Mouse (Mus musculus): ENCODE data around the gene Fbxo2. TPM values are rescaled to one million over a fixed set of nuclear protein-coding genes. Genes with fewer than 3 reads are reported as not detected.

Fbxo2 gene
- polyA plus RNA-seq, 1 experiment from 2014 or later, result 0.55 TPM

DNA sequence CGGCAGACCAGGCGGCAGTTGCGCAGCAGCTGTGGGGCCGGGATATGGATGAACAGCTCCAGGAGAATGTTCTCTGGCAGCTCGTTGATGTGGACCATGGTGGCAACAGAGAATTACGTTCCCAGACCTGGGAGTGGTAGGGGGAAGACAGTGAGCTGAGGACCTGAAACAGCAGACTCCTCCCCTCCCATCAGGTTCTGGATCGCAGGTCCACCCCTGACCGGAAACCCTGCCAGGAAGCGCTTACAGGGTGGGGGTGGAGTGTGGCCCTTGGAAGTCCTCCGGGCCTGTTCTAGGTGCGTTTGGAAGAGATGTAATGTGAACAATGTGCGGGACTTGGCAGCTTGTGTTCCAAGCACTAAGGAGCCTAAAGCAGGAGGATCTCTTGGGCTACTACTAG is 10.9 kb upstream of the Fbxo2 start:
- H3K36me3 ChIP-seq (ENCODE audit: control insufficient read depth, insufficient read depth, low read length), result peaks cover 12% of the 10 kb centered on the region
- 74% methylated on average over 12 of the region's 12 CpGs for WGBS
- TF ChIP-seq EP300 (optimal IDR thresholded peaks at IDR 0.05), result no peak
- TF ChIP-seq CTCF (IDR thresholded peaks at IDR 0.05; ENCODE audit: low read depth), result no peak
- DNase-seq (ENCODE audit: low spot score), result no peak
- H3K27ac ChIP-seq (replicated peaks), result no peak overlapping the region
- H3K4me3 ChIP-seq (ENCODE audit: low read depth, low read length), result no peak overlapping the region
- no peak overlapping the region for H3K9ac ChIP-seq (ENCODE audit: low read length)
- no peaks in the 10 kb centered on the region for H3K27me3 ChIP-seq (ENCODE audit: control insufficient read depth, insufficient read depth, low read length)
- H3K4me2 ChIP-seq (replicated peaks; ENCODE audit: low read depth), result no peak overlapping the region
- no peak for ATAC-seq (ENCODE audit: low FRiP score, low TSS enrichment)
- no peaks in the 10 kb centered on the region for H3K4me1 ChIP-seq (replicated peaks; ENCODE audit: control insufficient read depth, insufficient read depth)
- H3K9me3 ChIP-seq (ENCODE audit: control insufficient read depth, low read length), result no peaks in the 10 kb centered on the region

GRCm38 (mm10) chr4:148150242-148150641 is 10.2 kb upstream of the Fbxo2 start:
- Histone ChIP-seq H3K4me1 (replicated peaks; ENCODE audit: control insufficient read depth, insufficient read depth) (no peaks in the 10 kb centered on the region), H3K27ac (replicated peaks) (no peak overlapping the region)
- DNase-seq (ENCODE audit: low spot score), result no peak

DNA sequence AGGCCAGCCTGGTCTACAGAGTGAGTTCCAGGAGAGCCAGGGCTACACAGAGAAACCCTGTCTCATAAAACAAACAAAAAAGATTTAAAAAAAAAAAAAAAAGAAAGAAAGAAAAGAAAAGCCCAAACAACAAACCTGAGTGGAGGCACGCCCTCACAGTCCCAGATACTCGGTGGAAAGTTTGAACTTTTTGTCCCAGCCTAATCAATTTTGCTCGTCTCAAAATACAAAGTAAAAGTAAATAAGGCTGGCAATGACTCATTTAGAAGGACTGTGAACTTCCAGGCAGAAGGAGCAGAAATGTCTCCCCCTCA is 9.5 kb upstream of the Fbxo2 start:
- Histone ChIP-seq H3K36me3 (ENCODE audit: control insufficient read depth, insufficient read depth, low read length) (peaks cover 9% of the 10 kb centered on the region), H3K4me1 (replicated peaks; ENCODE audit: control insufficient read depth, insufficient read depth) (no peaks in the 10 kb centered on the region), H3K9me3 (ENCODE audit: control insufficient read depth, low read length) (no peaks in the 10 kb centered on the region), H3K9ac (ENCODE audit: low read length) (peak overlapping the region; percentile 72), H3K4me3 (ENCODE audit: low read depth, low read length) (peak overlapping the region; percentile 71), H3K27me3 (ENCODE audit: control insufficient read depth, insufficient read depth, low read length) (no peaks in the 10 kb centered on the region), H3K4me2 (replicated peaks; ENCODE audit: low read depth) (peak overlapping the region; percentile 94), H3K27ac (replicated peaks) (no peak overlapping the region)
- WGBS, result 20% methylated on average over 3 of the region's 3 CpGs
- no peak for TF ChIP-seq CTCF (IDR thresholded peaks at IDR 0.05; ENCODE audit: low read depth)
- no peak for TF ChIP-seq EP300 (optimal IDR thresholded peaks at IDR 0.05)
- DNase-seq (ENCODE audit: low spot score), result no peak
- ATAC-seq (ENCODE audit: low FRiP score, low TSS enrichment), result no peak; the same call in 1 of the 2 replicates

More at GRCm38 (mm10) chr4:148150242-148150641, 10.2 kb upstream of the Fbxo2 start:
- Histone ChIP-seq H3K9ac (ENCODE audit: low read length) (no peak overlapping the region), H3K36me3 (ENCODE audit: control insufficient read depth, insufficient read depth, low read length) (peaks cover 12% of the 10 kb centered on the region), H3K4me3 (ENCODE audit: low read depth, low read length) (no peak overlapping the region), H3K27me3 (ENCODE audit: control insufficient read depth, insufficient read depth, low read length) (no peaks in the 10 kb centered on the region), H3K4me2 (replicated peaks; ENCODE audit: low read depth) (no peak overlapping the region), H3K9me3 (ENCODE audit: control insufficient read depth, low read length) (no peaks in the 10 kb centered on the region)
- TF ChIP-seq CTCF (IDR thresholded peaks at IDR 0.05; ENCODE audit: low read depth) (no peak), EP300 (optimal IDR thresholded peaks at IDR 0.05) (no peak)
- no peak for ATAC-seq (ENCODE audit: low FRiP score, low TSS enrichment)
- WGBS, result 62% methylated on average over 7 of the region's 7 CpGs

DNA sequence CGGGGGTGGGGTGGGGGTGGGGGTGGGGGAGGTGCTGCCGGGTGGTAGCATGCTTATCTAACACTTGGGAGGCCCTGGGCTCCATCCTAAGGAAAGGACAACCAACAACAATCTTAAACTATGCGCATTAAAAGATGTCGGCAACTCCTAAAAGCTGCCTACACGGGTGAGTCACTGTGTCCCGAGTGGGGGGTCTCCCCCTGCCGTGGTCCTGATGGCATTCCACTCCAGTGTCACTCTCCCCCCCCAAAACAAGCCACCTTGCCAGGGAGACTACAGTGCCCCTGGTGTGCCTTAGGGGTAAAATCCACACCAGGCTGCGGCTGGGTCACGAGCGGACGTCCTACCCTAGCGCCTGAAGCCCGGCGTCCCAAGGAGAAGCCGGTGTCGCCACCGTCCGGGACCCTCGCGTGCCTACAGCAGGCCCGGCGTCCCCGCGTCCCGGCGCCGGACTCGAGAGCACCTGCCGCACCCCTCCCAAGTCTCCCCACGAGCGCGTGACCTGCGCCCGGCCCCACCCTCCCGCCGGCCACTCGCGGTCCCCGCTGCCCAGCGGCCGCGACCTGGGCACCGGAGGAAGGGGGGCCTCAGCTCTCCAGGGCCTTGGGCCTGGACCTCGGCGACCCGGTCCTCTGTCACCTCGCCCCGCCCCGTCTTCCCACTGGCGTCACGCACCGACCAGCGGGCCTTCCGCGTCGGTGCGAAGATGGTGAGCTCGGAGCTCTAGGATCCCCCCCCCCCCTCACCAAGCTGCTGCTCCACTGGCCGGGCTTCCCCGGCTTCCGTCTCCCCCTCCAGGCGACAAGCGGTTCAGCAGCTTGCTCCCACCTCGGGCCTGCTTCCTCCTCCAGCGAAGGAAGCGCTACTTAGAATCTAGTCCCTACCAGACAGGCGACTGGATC is 8.9 kb upstream of the Fbxo2 start, which contains the start of gene Fbxo6:
TSS of gene Fbxo6 (minus strand) at position 874 of the 902 bp plus-strand sequence.
- under 1% methylated on average over 36 of the region's 67 CpGs for WGBS
- no peaks in the 10 kb centered on the region for H3K9me3 ChIP-seq (ENCODE audit: control insufficient read depth, low read length)
- peak within 1 kb of the TSS; percentile 72 for H3K9ac ChIP-seq (ENCODE audit: low read length)
- no peaks in the 10 kb centered on the region for H3K4me1 ChIP-seq (replicated peaks; ENCODE audit: control insufficient read depth, insufficient read depth)
- H3K4me3 ChIP-seq (ENCODE audit: low read depth, low read length), result peak within 1 kb of the TSS; percentile 71
- TF ChIP-seq EP300 (optimal IDR thresholded peaks at IDR 0.05) (no peak), CTCF (IDR thresholded peaks at IDR 0.05; ENCODE audit: low read depth) (peak; percentile 86)
- H3K27ac ChIP-seq (replicated peaks), result peak within 1 kb of the TSS; percentile 91
- no peaks in the 10 kb centered on the region for H3K27me3 ChIP-seq (ENCODE audit: control insufficient read depth, insufficient read depth, low read length)
- DNase-seq (ENCODE audit: low spot score), result peak; percentile 93
- peak within 1 kb of the TSS; percentile 94 for H3K4me2 ChIP-seq (replicated peaks; ENCODE audit: low read depth)
- H3K36me3 ChIP-seq (ENCODE audit: control insufficient read depth, insufficient read depth, low read length), result peaks cover 5% of the 10 kb centered on the region; the same call in 1 of the 2 replicates
- ATAC-seq (ENCODE audit: low FRiP score, low TSS enrichment), result peak; percentile 92

- Histone ChIP-seq H3K9me3 (ENCODE audit: control insufficient read depth, low read length) (no peaks in the 10 kb centered on the region), H3K4me1 (replicated peaks; ENCODE audit: control insufficient read depth, insufficient read depth) (no peaks in the 10 kb centered on the region), H3K4me2 (replicated peaks; ENCODE audit: low read depth) (no peak overlapping the region), H3K27me3 (ENCODE audit: control insufficient read depth, insufficient read depth, low read length) (no peaks in the 10 kb centered on the region), H3K27ac (replicated peaks) (no peak overlapping the region), H3K4me3 (ENCODE audit: low read depth, low read length) (no peak overlapping the region), H3K36me3 (ENCODE audit: control insufficient read depth, insufficient read depth, low read length) (no peaks in the 10 kb centered on the region), H3K9ac (ENCODE audit: low read length) (no peak overlapping the region)
- DNase-seq (ENCODE audit: low spot score), result no peak
- TF ChIP-seq EP300 (optimal IDR thresholded peaks at IDR 0.05) (no peak), CTCF (IDR thresholded peaks at IDR 0.05; ENCODE audit: low read depth) (no peak)
- ATAC-seq (ENCODE audit: low FRiP score, low TSS enrichment), result no peak
- 87% methylated on average over 5 of the region's 5 CpGs for WGBS
These were observed 7.9 kb upstream of the Fbxo2 start for GRCm38 (mm10) chr4:148152547-148152946.

DNA sequence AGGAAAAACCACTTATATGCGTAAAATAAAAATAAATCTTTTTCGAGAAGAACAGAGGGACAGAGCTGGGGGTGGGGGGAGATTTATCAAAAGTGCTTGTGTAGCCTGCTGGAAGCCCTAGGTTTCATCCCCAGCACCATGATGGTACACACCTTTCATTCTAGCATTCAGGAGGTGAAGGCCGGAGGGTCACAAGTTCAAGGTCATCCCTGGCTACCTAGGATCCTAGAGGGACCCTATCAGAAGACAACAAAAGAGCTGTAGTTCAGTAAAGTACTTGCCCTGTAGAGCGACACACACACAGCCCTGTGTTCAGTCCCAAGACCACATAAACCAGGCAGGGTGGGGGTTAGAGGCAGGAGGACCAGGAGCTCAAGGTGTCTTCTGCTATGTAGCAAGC is 6.4 kb upstream of the Fbxo2 start:
- Histone ChIP-seq H3K4me2 (replicated peaks; ENCODE audit: low read depth) (no peak overlapping the region), H3K27ac (replicated peaks) (no peak overlapping the region), H3K4me1 (replicated peaks; ENCODE audit: control insufficient read depth, insufficient read depth) (no peaks in the 10 kb centered on the region), H3K9me3 (ENCODE audit: control insufficient read depth, low read length) (no peaks in the 10 kb centered on the region), H3K4me3 (ENCODE audit: low read depth, low read length) (no peak overlapping the region), H3K9ac (ENCODE audit: low read length) (no peak overlapping the region), H3K27me3 (ENCODE audit: control insufficient read depth, insufficient read depth, low read length) (no peaks in the 10 kb centered on the region), H3K36me3 (ENCODE audit: control insufficient read depth, insufficient read depth, low read length) (no peaks in the 10 kb centered on the region)
- TF ChIP-seq EP300 (optimal IDR thresholded peaks at IDR 0.05) (no peak), CTCF (IDR thresholded peaks at IDR 0.05; ENCODE audit: low read depth) (no peak)
- WGBS, result 87% methylated on average over 4 of the region's 4 CpGs
- DNase-seq (ENCODE audit: low spot score), result no peak
- ATAC-seq (ENCODE audit: low FRiP score, low TSS enrichment), result no peak
